Mouse (Mus musculus): Measurements from ENCODE around the gene Kdm5a. TPM values are rescaled to one million over a fixed set of nuclear protein-coding genes. Genes with fewer than 3 reads are reported as not detected.

Gene Kdm5a
- polyA plus RNA-seq, 1 experiment from 2014 or later = 38.5 TPM

GRCm38 (mm10) chr6:120473427-120473826 is 109.5 kb downstream of the Kdm5a start:
- ATAC-seq (ENCODE audit: insufficient number of reproducible peaks, insufficient read depth, low FRiP score, low read depth) = no peak
- Histone ChIP-seq H3K4me2 (ENCODE audit: low read length) (no peak overlapping the region), H3K27me3 (ENCODE audit: control insufficient read depth, insufficient read depth, low read length) (no peaks in the 10 kb centered on the region), H3K4me3 (ENCODE audit: control insufficient read depth in 1 of 2, insufficient read depth in 1 of 2, low read depth in 1 of 2, low read length in 2 of 2) (no peak overlapping the region), H3K36me3 (ENCODE audit: control insufficient read depth, insufficient read depth, low read length) (0 out of 2 replicates have a peak, but pooled peaks cover 5% of the 10 kb centered on the region), H3K9ac (ENCODE audit: low read length) (no peak overlapping the region), H3K9me3 (ENCODE audit: control insufficient read depth, low read length) (no peaks in the 10 kb centered on the region), H3K27ac (replicated peaks in 1 of 2; ENCODE audit: control insufficient read depth in 1 of 2, insufficient read depth in 1 of 2, low read depth in 2 of 2, low read length in 2 of 2) (no peak overlapping the region), H3K4me1 (ENCODE audit: control insufficient read depth in 2 of 2, insufficient read depth in 2 of 2, low read length in 2 of 2) (peaks cover 27 to 37% of the 10 kb centered on the region in 2 experiments)
- WGBS = 56% methylated on average over 5 of the region's 5 CpGs

- 85% methylated on average over 8 of the region's 8 CpGs for WGBS
- no peak overlapping the region for H3K4me3 ChIP-seq (ENCODE audit: control insufficient read depth in 1 of 2, insufficient read depth in 1 of 2, low read depth in 1 of 2, low read length in 2 of 2)
- H3K4me1 ChIP-seq (ENCODE audit: control insufficient read depth in 2 of 2, insufficient read depth in 2 of 2, low read length in 2 of 2) = peaks cover 23 to 28% of the 10 kb centered on the region in 2 experiments
- no peak overlapping the region for H3K4me2 ChIP-seq (ENCODE audit: low read length)
- H3K36me3 ChIP-seq (ENCODE audit: control insufficient read depth, insufficient read depth, low read length) = peaks cover 10% of the 10 kb centered on the region; the same call in 1 of the 2 replicates
- no peak overlapping the region for H3K27ac ChIP-seq (replicated peaks in 1 of 2; ENCODE audit: control insufficient read depth in 1 of 2, insufficient read depth in 1 of 2, low read depth in 2 of 2, low read length in 2 of 2)
- H3K9ac ChIP-seq (ENCODE audit: low read length) = no peak overlapping the region
- no peak for ATAC-seq (ENCODE audit: insufficient number of reproducible peaks, insufficient read depth, low FRiP score, low read depth)
- no peaks in the 10 kb centered on the region for H3K9me3 ChIP-seq (ENCODE audit: control insufficient read depth, low read length)
- H3K27me3 ChIP-seq (ENCODE audit: control insufficient read depth, insufficient read depth, low read length) = no peaks in the 10 kb centered on the region
These were observed 111.4 kb downstream of the Kdm5a start for GRCm38 (mm10) chr6:120475288-120475687.

- WGBS = 59% methylated on average over 2 of the region's 2 CpGs
- no peak for ATAC-seq (ENCODE audit: insufficient number of reproducible peaks, insufficient read depth, low FRiP score, low read depth)
These were observed 115.4 kb downstream of the Kdm5a start for GRCm38 (mm10) chr6:120479302-120479701.

GRCm38 (mm10) chr6:120480361-120480760 is 116.4 kb downstream of the Kdm5a start:
- Histone ChIP-seq H3K36me3 (ENCODE audit: control insufficient read depth, insufficient read depth, low read length) (peaks cover 10% of the 10 kb centered on the region; the same call in 1 of the 2 replicates), H3K9ac (ENCODE audit: low read length) (no peak overlapping the region), H3K27ac (replicated peaks in 1 of 2; ENCODE audit: control insufficient read depth in 1 of 2, insufficient read depth in 1 of 2, low read depth in 2 of 2, low read length in 2 of 2) (no peak overlapping the region), H3K4me2 (ENCODE audit: low read length) (no peak overlapping the region), H3K4me3 (ENCODE audit: control insufficient read depth in 1 of 2, insufficient read depth in 1 of 2, low read depth in 1 of 2, low read length in 2 of 2) (no peak overlapping the region), H3K27me3 (ENCODE audit: control insufficient read depth, insufficient read depth, low read length) (no peaks in the 10 kb centered on the region), H3K4me1 (ENCODE audit: control insufficient read depth in 2 of 2, insufficient read depth in 2 of 2, low read length in 2 of 2) (peaks cover 13 to 17% of the 10 kb centered on the region in 2 experiments), H3K9me3 (ENCODE audit: control insufficient read depth, low read length) (no peaks in the 10 kb centered on the region)
- WGBS = 86% methylated on average over 5 of the region's 5 CpGs
- ATAC-seq (ENCODE audit: insufficient number of reproducible peaks, insufficient read depth, low FRiP score, low read depth) = no peak

More at GRCm38 (mm10) chr6:120479302-120479701, 115.4 kb downstream of the Kdm5a start:
- H3K9me3 ChIP-seq (ENCODE audit: control insufficient read depth, low read length) = no peaks in the 10 kb centered on the region
- peaks cover 7 to 9% of the 10 kb centered on the region in 2 experiments for H3K4me1 ChIP-seq (ENCODE audit: control insufficient read depth in 2 of 2, insufficient read depth in 2 of 2, low read length in 2 of 2)
- peaks cover 10% of the 10 kb centered on the region; the same call in 1 of the 2 replicates for H3K36me3 ChIP-seq (ENCODE audit: control insufficient read depth, insufficient read depth, low read length)
- H3K27ac ChIP-seq (replicated peaks in 1 of 2; ENCODE audit: control insufficient read depth in 1 of 2, insufficient read depth in 1 of 2, low read depth in 2 of 2, low read length in 2 of 2) = no peak overlapping the region
- no peak overlapping the region for H3K4me2 ChIP-seq (ENCODE audit: low read length)
- no peak overlapping the region for H3K9ac ChIP-seq (ENCODE audit: low read length)
- H3K27me3 ChIP-seq (ENCODE audit: control insufficient read depth, insufficient read depth, low read length) = no peaks in the 10 kb centered on the region
- H3K4me3 ChIP-seq (ENCODE audit: control insufficient read depth in 1 of 2, insufficient read depth in 1 of 2, low read depth in 1 of 2, low read length in 2 of 2) = no peak overlapping the region

- H3K36me3 ChIP-seq (ENCODE audit: control insufficient read depth, insufficient read depth, low read length) = peaks cover 10% of the 10 kb centered on the region; the same call in 1 of the 2 replicates
- no peak for ATAC-seq (ENCODE audit: insufficient number of reproducible peaks, insufficient read depth, low FRiP score, low read depth)
- H3K4me1 ChIP-seq (ENCODE audit: control insufficient read depth in 2 of 2, insufficient read depth in 2 of 2, low read length in 2 of 2) = peaks cover 18 to 21% of the 10 kb centered on the region in 2 experiments
- H3K4me2 ChIP-seq (ENCODE audit: low read length) = no peak overlapping the region
- H3K9ac ChIP-seq (ENCODE audit: low read length) = no peak overlapping the region
- H3K27me3 ChIP-seq (ENCODE audit: control insufficient read depth, insufficient read depth, low read length) = no peaks in the 10 kb centered on the region
- H3K27ac ChIP-seq (replicated peaks in 1 of 2; ENCODE audit: control insufficient read depth in 1 of 2, insufficient read depth in 1 of 2, low read depth in 2 of 2, low read length in 2 of 2) = no peak overlapping the region
- WGBS = 91% methylated on average over 6 of the region's 6 CpGs
- no peak overlapping the region for H3K4me3 ChIP-seq (ENCODE audit: control insufficient read depth in 1 of 2, insufficient read depth in 1 of 2, low read depth in 1 of 2, low read length in 2 of 2)
- H3K9me3 ChIP-seq (ENCODE audit: control insufficient read depth, low read length) = no peaks in the 10 kb centered on the region
These were observed 117.6 kb downstream of the Kdm5a start for GRCm38 (mm10) chr6:120481538-120481937.

GRCm38 (mm10) chr6:120482021-120482420 is 118.1 kb downstream of the Kdm5a start:
- no peak for ATAC-seq (ENCODE audit: insufficient number of reproducible peaks, insufficient read depth, low FRiP score, low read depth)
- no peak overlapping the region for H3K4me3 ChIP-seq (ENCODE audit: control insufficient read depth in 1 of 2, insufficient read depth in 1 of 2, low read depth in 1 of 2, low read length in 2 of 2)
- 91% methylated on average over 14 of the region's 14 CpGs for WGBS

GRCm38 (mm10) chr6:120482756-120483155 is 118.8 kb downstream of the Kdm5a start:
- Histone ChIP-seq H3K4me3 (ENCODE audit: control insufficient read depth in 1 of 2, insufficient read depth in 1 of 2, low read depth in 1 of 2, low read length in 2 of 2) (no peak overlapping the region), H3K27me3 (ENCODE audit: control insufficient read depth, insufficient read depth, low read length) (no peaks in the 10 kb centered on the region), H3K9me3 (ENCODE audit: control insufficient read depth, low read length) (no peaks in the 10 kb centered on the region), H3K36me3 (ENCODE audit: control insufficient read depth, insufficient read depth, low read length) (peaks cover 10% of the 10 kb centered on the region; the same call in 1 of the 2 replicates), H3K9ac (ENCODE audit: low read length) (0 out of 2 replicates have a peak overlapping the region, but pooled peaks have one; percentile 28), H3K27ac (replicated peaks in 1 of 2; ENCODE audit: control insufficient read depth in 1 of 2, insufficient read depth in 1 of 2, low read depth in 2 of 2, low read length in 2 of 2) (peak overlapping the region; percentile 43 to 65; a peak in 3 of 4 replicates), H3K4me2 (ENCODE audit: low read length) (peak overlapping the region; percentile 55), H3K4me1 (ENCODE audit: control insufficient read depth in 2 of 2, insufficient read depth in 2 of 2, low read length in 2 of 2) (peaks cover 18 to 21% of the 10 kb centered on the region in 2 experiments)
- ATAC-seq (ENCODE audit: insufficient number of reproducible peaks, insufficient read depth, low FRiP score, low read depth) = no peak
- 21% methylated on average over 6 of the region's 6 CpGs for WGBS

More at GRCm38 (mm10) chr6:120482021-120482420, 118.1 kb downstream of the Kdm5a start:
- Histone ChIP-seq H3K9me3 (ENCODE audit: control insufficient read depth, low read length) (no peaks in the 10 kb centered on the region), H3K4me1 (ENCODE audit: control insufficient read depth in 2 of 2, insufficient read depth in 2 of 2, low read length in 2 of 2) (peaks cover 18 to 21% of the 10 kb centered on the region in 2 experiments), H3K27me3 (ENCODE audit: control insufficient read depth, insufficient read depth, low read length) (no peaks in the 10 kb centered on the region), H3K4me2 (ENCODE audit: low read length) (no peak overlapping the region), H3K36me3 (ENCODE audit: control insufficient read depth, insufficient read depth, low read length) (peaks cover 10% of the 10 kb centered on the region; the same call in 1 of the 2 replicates), H3K27ac (replicated peaks in 1 of 2; ENCODE audit: control insufficient read depth in 1 of 2, insufficient read depth in 1 of 2, low read depth in 2 of 2, low read length in 2 of 2) (no peak overlapping the region), H3K9ac (ENCODE audit: low read length) (no peak overlapping the region)
